Mouse (Mus musculus) myocyte (in vitro differentiated cells): ENCODE data around the gene Prkd1. TPM values are rescaled to one million over a fixed set of nuclear protein-coding genes. Genes with fewer than 3 reads are reported as not detected.

ENCODE experiments used
- H3K27me3 ChIP-seq: one replicate; pipeline ENCODE4 v1.6.1; 2011; ENCODE audit not compliant: control insufficient read depth, insufficient read depth, insufficient read length
- H3K36me3 ChIP-seq: one replicate; pipeline ENCODE4 v1.6.1; 2011; ENCODE audit not compliant: control insufficient read depth, insufficient read depth
- H3K4me2 ChIP-seq: one replicate; pipeline ENCODE4 v1.6.1; 2011; ENCODE audit warnings: low read depth, control low read depth
- H3K4me3 ChIP-seq: one replicate; pipeline ENCODE4 v1.5.1; 2011; ENCODE audit warnings: mild to moderate bottlenecking, control low read depth, moderate library complexity
- H3K79me2 ChIP-seq: one replicate; pipeline ENCODE4 v1.6.1; 2011; ENCODE audit not compliant: control insufficient read depth, insufficient read depth
- H3ac ChIP-seq: one replicate; pipeline ENCODE4 v1.6.1; 2011; ENCODE audit not compliant: control insufficient read depth, insufficient read length
- CEBPB ChIP-seq: IDR thresholded peaks from 2 replicates; pipeline ENCODE4 v1.6.1; 2011; ENCODE audit warnings: mild to moderate bottlenecking, moderate library complexity; ENCODE audit not compliant: poor library complexity, insufficient read depth, severe bottlenecking
- E2F4 ChIP-seq: IDR thresholded peaks from one replicate; pipeline ENCODE4 v1.6.1; 2011; ENCODE audit warnings: mild to moderate bottlenecking, control low read depth, moderate library complexity; ENCODE audit not compliant: insufficient read depth
- MAX ChIP-seq: IDR thresholded peaks from one replicate; pipeline ENCODE4 v1.6.1; 2011; ENCODE audit warnings: low read depth, mild to moderate bottlenecking, control low read depth
- MYOD1 ChIP-seq, 3 experiments: IDR thresholded peaks; one replicate each; pipeline ENCODE4 v1.6.1; 2011; ENCODE audit warnings: control low read depth in 2 of 3, low read depth in 2 of 3, mild to moderate bottlenecking in 2 of 3, moderate library complexity in 1 of 3; ENCODE audit not compliant: insufficient read length in 2 of 3, control insufficient read depth in 1 of 3
- MYOG ChIP-seq, 3 experiments: IDR thresholded peaks; one replicate each; pipeline ENCODE4 v1.6.1; 2011; ENCODE audit warnings: control low read depth in 2 of 3, low read depth in 2 of 3, mild to moderate bottlenecking in 2 of 3; ENCODE audit not compliant: insufficient read length in 2 of 3, control insufficient read depth in 1 of 3, insufficient read depth in 1 of 3
- POLR2A ChIP-seq: IDR thresholded peaks from one replicate; pipeline ENCODE4 v1.6.1; 2011; ENCODE audit warnings: low read depth, mild to moderate bottlenecking, control low read depth, moderate library complexity; ENCODE audit not compliant: insufficient read length
- POLR2AphosphoS2 ChIP-seq: IDR thresholded peaks from one replicate; pipeline ENCODE4 v1.6.1; 2011; ENCODE audit warnings: low read depth, control low read depth; ENCODE audit not compliant: insufficient read length
- REST ChIP-seq: IDR thresholded peaks from one replicate; pipeline ENCODE4 v1.6.1; 2011; ENCODE audit warnings: mild to moderate bottlenecking, control low read depth, moderate library complexity; ENCODE audit not compliant: insufficient read depth, insufficient read length
- SRF ChIP-seq: IDR thresholded peaks from one replicate; pipeline ENCODE4 v1.6.1; 2011; ENCODE audit warnings: low read depth; ENCODE audit not compliant: control insufficient read depth, insufficient read length
- TCF12 ChIP-seq: IDR thresholded peaks from one replicate; pipeline ENCODE4 v1.6.1; 2011; ENCODE audit warnings: mild to moderate bottlenecking, control low read depth; ENCODE audit not compliant: poor library complexity, insufficient read depth, severe bottlenecking
- TCF3 ChIP-seq: IDR thresholded peaks from one replicate; pipeline ENCODE4 v1.6.1; 2011; ENCODE audit warnings: low read depth, control low read depth; ENCODE audit not compliant: insufficient read length
- USF1 ChIP-seq: IDR thresholded peaks from one replicate; pipeline ENCODE4 v1.6.1; 2011; ENCODE audit warnings: low read depth, mild to moderate bottlenecking, control low read depth, moderate library complexity
- polyA plus RNA-seq: library from polyadenylated mRNA; unstranded; fragments of >200 nt; fragmentation: generic; extraction: Trizol; gene quantifications from one replicate; pipeline ENCODE4 v1.2.1, GENCODE M21; 2012; ENCODE audit warnings: missing spikeins

Prkd1 gene
- polyA plus RNA-seq, 1 experiment, result 0.28 TPM

DNA sequence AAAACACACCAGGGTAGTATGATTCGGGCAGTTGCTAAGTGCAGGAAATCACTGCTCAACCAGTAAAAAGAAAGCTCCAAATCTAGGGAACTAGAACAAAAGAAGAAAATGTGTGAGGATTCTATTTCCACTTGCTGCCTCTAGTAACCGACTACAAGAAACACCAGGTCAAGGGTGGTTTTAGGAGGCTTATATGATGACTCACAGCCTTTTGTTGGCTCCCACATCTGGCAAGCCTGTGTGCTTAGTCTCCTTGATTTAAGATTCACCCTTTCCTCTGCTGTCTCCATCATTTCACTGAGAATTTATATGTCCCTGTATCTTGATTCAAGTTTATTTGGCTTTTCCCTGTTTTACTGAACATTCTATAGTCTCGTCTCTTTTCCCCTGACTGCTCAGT lies 339.6 kb downstream of the Prkd1 start:
- Histone ChIP-seq H3K79me2 (no peaks in the 10 kb centered on the region), H3K36me3 (no peaks in the 10 kb centered on the region), H3K4me3 (no peak overlapping the region), H3K4me2 (no peak overlapping the region), H3ac (no peak overlapping the region), H3K27me3 (no peaks in the 10 kb centered on the region)
- no peak for TF ChIP-seq CEBPB
- no peak for TF ChIP-seq E2F4
- TF ChIP-seq TCF3, result no peak
- no peak for TF ChIP-seq REST
- TF ChIP-seq TCF12, result no peak
- no peak for TF ChIP-seq POLR2A
- TF ChIP-seq POLR2AphosphoS2, result no peak
- TF ChIP-seq SRF, result no peak
- no peak for TF ChIP-seq MYOD1 (IDR thresholded peaks at IDR 0.05; ENCODE audit: control insufficient read depth in 1 of 3, insufficient read length in 2 of 3, low read depth in 2 of 3)
- TF ChIP-seq MAX, result no peak
- no peak for TF ChIP-seq MYOG (IDR thresholded peaks at IDR 0.05; ENCODE audit: control insufficient read depth in 1 of 3, insufficient read depth in 1 of 3, insufficient read length in 2 of 3, low read depth in 2 of 3)

DNA sequence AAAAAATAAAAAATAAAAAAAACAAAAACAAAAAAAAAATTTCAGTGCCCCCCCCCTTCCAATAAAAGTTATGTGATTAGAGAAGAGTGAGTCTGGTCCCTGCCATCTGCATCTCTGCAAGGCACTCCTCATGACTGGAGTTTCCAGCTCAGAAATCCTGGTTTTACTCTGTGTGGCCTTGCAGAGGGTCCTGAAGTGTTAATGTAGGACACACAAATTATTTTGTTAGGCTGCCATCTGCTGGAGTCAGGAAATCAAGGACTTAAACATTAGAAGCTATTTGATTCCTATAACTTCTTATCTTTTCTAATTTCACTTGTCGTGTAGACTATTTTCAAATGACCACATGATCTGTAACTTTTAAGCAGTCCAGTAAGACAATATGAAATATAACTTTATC lies 347.6 kb downstream of the Prkd1 start:
- Histone ChIP-seq H3K4me3 (no peak overlapping the region), H3K27me3 (no peaks in the 10 kb centered on the region), H3K4me2 (no peak overlapping the region), H3K36me3 (no peaks in the 10 kb centered on the region), H3ac (no peak overlapping the region), H3K79me2 (no peaks in the 10 kb centered on the region)
- no peak for TF ChIP-seq REST
- no peak for TF ChIP-seq TCF3
- no peak for TF ChIP-seq CEBPB
- TF ChIP-seq MYOG (IDR thresholded peaks at IDR 0.05; ENCODE audit: control insufficient read depth in 1 of 3, insufficient read depth in 1 of 3, insufficient read length in 2 of 3, low read depth in 2 of 3), result no peak
- TF ChIP-seq TCF12, result no peak
- TF ChIP-seq POLR2A, result no peak
- TF ChIP-seq E2F4, result no peak
- TF ChIP-seq MAX, result no peak
- TF ChIP-seq SRF, result no peak

DNA sequence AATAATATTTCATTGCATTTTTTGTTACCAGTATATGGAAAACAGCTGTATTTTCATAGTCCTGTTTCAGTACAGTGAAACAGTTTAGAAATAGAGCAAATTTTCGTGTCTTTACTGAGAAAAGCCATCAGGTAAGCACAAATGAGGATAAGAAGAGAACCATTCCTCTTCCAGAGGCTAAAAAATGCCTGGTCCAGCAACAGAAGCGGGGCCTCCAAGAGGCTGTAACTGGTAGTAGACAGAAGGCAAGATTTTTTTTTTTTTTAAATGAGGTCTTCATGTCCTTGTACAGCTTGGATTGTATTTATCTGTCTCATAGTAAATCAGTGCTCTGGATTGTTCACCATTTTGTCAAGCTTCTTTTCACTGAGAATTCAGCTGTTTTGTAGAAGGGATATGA lies 352.8 kb downstream of the Prkd1 start:
- no peaks in the 10 kb centered on the region for H3K79me2 ChIP-seq
- H3K36me3 ChIP-seq, result no peaks in the 10 kb centered on the region
- TF ChIP-seq CEBPB, result no peak
- TF ChIP-seq SRF, result no peak
- TF ChIP-seq POLR2AphosphoS2, result no peak
- TF ChIP-seq TCF3, result no peak
- no peak for TF ChIP-seq REST
- no peak for TF ChIP-seq MYOD1 (IDR thresholded peaks at IDR 0.05; ENCODE audit: control insufficient read depth in 1 of 3, insufficient read length in 2 of 3, low read depth in 2 of 3)
- TF ChIP-seq USF1, result no peak
- TF ChIP-seq MYOG (IDR thresholded peaks at IDR 0.05; ENCODE audit: control insufficient read depth in 1 of 3, insufficient read depth in 1 of 3, insufficient read length in 2 of 3, low read depth in 2 of 3), result no peak
- no peak for TF ChIP-seq POLR2A
- no peak for TF ChIP-seq E2F4
- TF ChIP-seq TCF12, result no peak
- no peak for TF ChIP-seq MAX
- H3K4me2 ChIP-seq, result no peak overlapping the region
- H3ac ChIP-seq, result no peak overlapping the region
- H3K27me3 ChIP-seq, result no peaks in the 10 kb centered on the region
- H3K4me3 ChIP-seq, result no peak overlapping the region

DNA sequence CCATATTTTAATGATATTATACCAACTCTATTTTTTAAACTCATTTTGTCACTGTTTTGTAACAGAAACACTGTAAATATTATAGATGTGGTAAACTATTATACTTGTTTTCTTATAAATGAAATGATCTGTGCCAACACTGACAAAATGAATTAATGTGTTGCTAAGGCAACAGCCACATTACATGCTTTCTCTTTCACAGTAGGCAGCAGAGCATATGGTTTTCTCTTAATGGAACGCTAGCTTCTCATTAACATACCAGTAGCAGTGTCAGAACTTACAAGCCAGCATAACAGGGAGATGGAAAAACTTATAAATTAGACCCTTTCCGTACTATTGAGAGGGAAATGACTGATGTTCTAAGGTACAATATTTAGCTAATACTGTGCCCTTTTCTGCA lies 353.3 kb downstream of the Prkd1 start:
- H3K4me2 ChIP-seq, result no peak overlapping the region
- no peak overlapping the region for H3K4me3 ChIP-seq
- H3ac ChIP-seq, result no peak overlapping the region
- no peaks in the 10 kb centered on the region for H3K36me3 ChIP-seq
- H3K79me2 ChIP-seq, result no peaks in the 10 kb centered on the region
- no peaks in the 10 kb centered on the region for H3K27me3 ChIP-seq
- TF ChIP-seq E2F4, result no peak
- no peak for TF ChIP-seq MYOD1 (IDR thresholded peaks at IDR 0.05; ENCODE audit: control insufficient read depth in 1 of 3, insufficient read length in 2 of 3, low read depth in 2 of 3)
- no peak for TF ChIP-seq TCF12
- TF ChIP-seq MYOG (IDR thresholded peaks at IDR 0.05; ENCODE audit: control insufficient read depth in 1 of 3, insufficient read depth in 1 of 3, insufficient read length in 2 of 3, low read depth in 2 of 3), result no peak
- TF ChIP-seq REST, result no peak
- no peak for TF ChIP-seq MAX
- TF ChIP-seq POLR2AphosphoS2, result no peak
- TF ChIP-seq USF1, result no peak
- TF ChIP-seq SRF, result no peak
- no peak for TF ChIP-seq POLR2A
- no peak for TF ChIP-seq CEBPB
- TF ChIP-seq TCF3, result no peak

DNA sequence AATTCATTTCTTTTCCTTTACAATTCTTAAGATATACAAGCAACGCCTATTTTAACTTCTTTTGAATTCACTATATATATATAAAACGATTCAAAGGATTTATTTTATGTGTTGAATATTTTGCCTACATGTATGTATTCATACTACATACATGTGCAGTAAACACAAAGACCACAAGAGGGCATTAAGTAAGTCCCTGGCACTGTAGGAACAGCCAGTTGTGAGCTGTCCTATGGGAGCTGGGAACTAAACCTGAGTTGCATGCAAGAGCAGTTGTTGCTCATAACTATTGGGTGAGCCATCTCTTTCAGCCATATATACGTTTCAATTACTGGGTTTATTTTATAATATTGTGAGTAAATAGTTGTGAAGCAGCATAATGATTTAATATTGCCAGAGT lies 356.1 kb downstream of the Prkd1 start:
- no peak for TF ChIP-seq USF1
- TF ChIP-seq TCF3, result no peak
- no peak for TF ChIP-seq REST
- no peak for TF ChIP-seq CEBPB
- TF ChIP-seq MAX, result no peak
- no peak for TF ChIP-seq MYOD1 (IDR thresholded peaks at IDR 0.05; ENCODE audit: control insufficient read depth in 1 of 3, insufficient read length in 2 of 3, low read depth in 2 of 3)
- TF ChIP-seq E2F4, result no peak
- TF ChIP-seq SRF, result no peak
- no peak for TF ChIP-seq POLR2A
- TF ChIP-seq TCF12, result no peak
- TF ChIP-seq MYOG (IDR thresholded peaks at IDR 0.05; ENCODE audit: control insufficient read depth in 1 of 3, insufficient read depth in 1 of 3, insufficient read length in 2 of 3, low read depth in 2 of 3), result no peak
- TF ChIP-seq POLR2AphosphoS2, result no peak
- Histone ChIP-seq H3K4me3 (no peak overlapping the region), H3K27me3 (no peaks in the 10 kb centered on the region), H3K79me2 (no peaks in the 10 kb centered on the region), H3K4me2 (no peak overlapping the region), H3K36me3 (no peaks in the 10 kb centered on the region), H3ac (no peak overlapping the region)
